Mouse (Mus musculus) hindbrain, postnatal 0 days (tissue): ENCODE measurements at regions not wholly inside any gene's neighbourhood (a gene's known extent, or its start where the extent isn't known, plus 50 kb on each side); places are given as distances from the start of the nearest gene placed in this dataset.

Experiments
- ATAC-seq: fragments of 200-750 bp; cut with Nextera tagmentation; 2 replicates; pipeline ENCODE4 v1.8.0; 2017; ENCODE audit warnings: mild to moderate bottlenecking, moderate TSS enrichment, moderate library complexity
- DNase-seq: peaks from one replicate; pipeline ENCODE4 v3.0.0-alpha.2; 2015; ENCODE audit warnings: low spot score
- H3K27ac ChIP-seq: fragments of 300-500 bp; sonication (generic); 2 replicates; pipeline ENCODE4 v1.5.1; 2014; ENCODE audit warnings: mild to moderate bottlenecking
- H3K27me3 ChIP-seq: fragments of 300-500 bp; sonication (generic); 2 replicates; pipeline ENCODE4 v1.6.1; 2014; ENCODE audit warnings: low read length, mixed read lengths; ENCODE audit not compliant: insufficient read depth
- H3K36me3 ChIP-seq: fragments of 300-500 bp; sonication (generic); 2 replicates; pipeline ENCODE4 v1.6.1; 2014; ENCODE audit warnings: low read length, mixed read lengths; ENCODE audit not compliant: insufficient read depth
- H3K4me1 ChIP-seq: fragments of 300-500 bp; sonication (generic); 2 replicates; pipeline ENCODE4 v1.6.1; 2014; ENCODE audit warnings: antibody characterized with exemption, low read length, mixed read lengths; ENCODE audit not compliant: insufficient read depth
- H3K4me2 ChIP-seq: fragments of 300-500 bp; sonication (generic); 2 replicates; pipeline ENCODE4 v1.6.1; 2014; ENCODE audit warnings: low read depth, mild to moderate bottlenecking, low read length, moderate library complexity, mixed read lengths
- H3K4me3 ChIP-seq: fragments of 300-500 bp; sonication (generic); 2 replicates; pipeline ENCODE4 v1.5.1; 2014; ENCODE audit warnings: low read length
- H3K9ac ChIP-seq: fragments of 300-500 bp; sonication (generic); replicated peaks from 2 replicates; pipeline ENCODE4 v1.6.1; 2014; ENCODE audit warnings: mild to moderate bottlenecking, low read length, moderate library complexity, mixed read lengths
- H3K9me3 ChIP-seq: fragments of 300-500 bp; sonication (generic); 2 replicates; pipeline ENCODE4 v1.6.1; 2016; ENCODE audit warnings: low read length, mixed read lengths
- CTCF ChIP-seq: IDR thresholded peaks from 2 replicates; pipeline ENCODE4 v1.5.1; 2016; ENCODE audit warnings: antibody characterized with exemption, control low read depth, low read depth
- WGBS: fragments of 180-500 bp; shearing (Covaris S2); extraction: QIAGEN DNeasy Blood & Tissue Kit; methylation state at CpG from one replicate; pipeline ENCODE4 v1.1.7; 2014; 5-methylcytosine and 5-hydroxymethylcytosine counted together

DNA sequence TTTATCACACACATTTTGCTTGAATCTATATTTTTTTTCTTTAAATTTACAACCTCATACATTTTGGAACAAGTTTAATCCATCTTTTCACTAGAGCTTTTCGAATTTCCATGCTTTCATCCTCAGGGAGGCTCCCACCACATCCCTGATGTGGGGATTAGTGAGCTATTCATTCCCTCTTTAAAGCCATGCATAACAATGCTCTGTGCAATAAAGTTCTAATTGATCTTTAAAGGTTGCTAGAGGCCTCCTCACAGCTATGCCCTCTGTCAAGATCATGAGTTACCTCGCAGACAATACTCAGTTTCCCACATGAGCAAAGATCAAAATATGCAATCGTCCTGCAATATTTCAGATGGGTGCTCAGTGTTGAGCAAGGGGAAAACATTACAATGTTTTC is 234.5 kb upstream of the Adamts5 start:
- Histone ChIP-seq H3K9me3 (no peaks in the 10 kb centered on the region), H3K27ac (no peak overlapping the region), H3K4me1 (no peaks in the 10 kb centered on the region), H3K27me3 (no peaks in the 10 kb centered on the region), H3K9ac (no peak overlapping the region), H3K36me3 (no peaks in the 10 kb centered on the region), H3K4me2 (no peak overlapping the region), H3K4me3 (no peak overlapping the region)
- no peak for TF ChIP-seq CTCF
- DNase-seq (no peak), ATAC-seq (no peak)
- 36% methylated on average over 3 of the region's 3 CpGs for WGBS

GRCm38 (mm10) chr16:86127391-86127790 is 225.8 kb upstream of the Adamts5 start:
- 82% methylated on average over 4 of the region's 4 CpGs for WGBS

DNA sequence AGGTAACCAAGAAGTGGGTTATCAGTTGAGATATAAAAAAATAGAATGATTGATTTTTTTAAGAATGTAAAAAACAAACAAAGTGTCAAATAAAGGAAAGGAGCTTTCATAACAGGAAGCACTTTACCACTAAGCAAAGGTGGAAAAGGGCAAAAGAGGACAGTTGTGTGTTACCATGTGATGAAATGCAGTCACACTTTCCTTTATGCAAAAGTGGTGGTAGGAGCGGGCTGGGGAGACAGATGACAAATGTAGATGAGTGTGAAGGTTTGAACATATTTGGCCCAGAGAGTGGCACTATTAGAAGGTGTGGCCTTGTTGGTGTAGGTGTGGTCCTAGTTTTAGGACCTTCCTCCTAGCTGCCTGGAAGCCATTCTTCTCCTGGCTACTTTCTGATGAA is 222.6 kb upstream of the Adamts5 start:
- no peak overlapping the region for H3K27ac ChIP-seq
- H3K9me3 ChIP-seq = no peaks in the 10 kb centered on the region
- no peaks in the 10 kb centered on the region for H3K36me3 ChIP-seq
- no peak overlapping the region for H3K4me3 ChIP-seq
- no peak for DNase-seq
- no peaks in the 10 kb centered on the region for H3K4me1 ChIP-seq
- ATAC-seq = no peak
- no peak for TF ChIP-seq CTCF
- H3K27me3 ChIP-seq = no peaks in the 10 kb centered on the region
- H3K4me2 ChIP-seq = no peak overlapping the region
- no peak overlapping the region for H3K9ac ChIP-seq
- 97% methylated on average over 1 of the region's 1 CpGs for WGBS

More at GRCm38 (mm10) chr16:86127391-86127790, 225.8 kb upstream of the Adamts5 start:
- no peak overlapping the region for H3K27ac ChIP-seq
- no peak overlapping the region for H3K4me2 ChIP-seq
- no peak for TF ChIP-seq CTCF
- no peaks in the 10 kb centered on the region for H3K27me3 ChIP-seq
- H3K9ac ChIP-seq = no peak overlapping the region
- no peaks in the 10 kb centered on the region for H3K9me3 ChIP-seq
- ATAC-seq (no peak), DNase-seq (no peak)
- H3K4me3 ChIP-seq = no peak overlapping the region
- H3K4me1 ChIP-seq = no peaks in the 10 kb centered on the region
- no peaks in the 10 kb centered on the region for H3K36me3 ChIP-seq

DNA sequence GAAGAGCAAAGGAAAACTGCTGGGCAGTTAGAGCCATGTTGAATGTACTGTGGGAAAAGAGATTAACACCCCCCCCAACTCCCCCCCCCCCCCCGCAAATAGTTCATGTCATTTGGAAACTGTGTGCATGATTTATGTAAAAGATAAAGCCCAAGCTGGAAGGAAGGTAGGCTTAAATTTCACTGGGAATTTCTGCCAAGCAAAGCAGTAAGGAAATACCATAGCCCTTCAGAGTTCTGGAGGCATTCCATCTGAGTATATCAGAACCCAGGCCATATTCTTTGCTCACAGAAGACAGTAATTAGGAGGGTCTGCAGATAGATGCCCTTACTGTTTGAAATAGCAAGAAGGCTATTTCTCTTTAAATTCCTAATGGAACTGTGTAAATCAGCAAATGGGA is 221.3 kb upstream of the Adamts5 start:
- no peak for TF ChIP-seq CTCF
- H3K9ac ChIP-seq = no peak overlapping the region
- H3K9me3 ChIP-seq = no peaks in the 10 kb centered on the region
- ATAC-seq (no peak), DNase-seq (no peak)
- H3K4me3 ChIP-seq = no peak overlapping the region
- H3K4me2 ChIP-seq = no peak overlapping the region
- H3K36me3 ChIP-seq = no peaks in the 10 kb centered on the region
- no peak overlapping the region for H3K27ac ChIP-seq
- no peaks in the 10 kb centered on the region for H3K4me1 ChIP-seq
- WGBS = 83% methylated on average over 1 of the region's 1 CpGs
- no peaks in the 10 kb centered on the region for H3K27me3 ChIP-seq

DNA sequence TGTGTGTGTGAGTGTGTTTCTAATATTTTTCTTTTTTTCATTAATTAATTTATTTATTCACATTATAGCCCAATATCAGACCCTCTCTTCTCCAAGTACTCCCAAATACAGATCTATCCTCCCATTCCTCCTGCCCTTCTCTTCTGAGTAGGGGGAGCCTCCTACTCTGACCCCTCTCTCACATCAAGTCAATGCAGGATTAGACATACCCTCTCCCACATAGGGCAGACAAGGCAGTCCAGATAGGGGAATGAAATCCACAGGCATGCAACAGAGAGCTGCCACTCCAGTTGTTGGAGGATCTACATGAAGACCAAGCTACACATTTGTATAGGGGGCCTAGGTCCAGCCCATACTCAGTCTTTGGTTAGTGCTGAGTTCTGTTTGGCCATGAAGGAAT is 216.3 kb upstream of the Adamts5 start:
- H3K4me3 ChIP-seq = no peak overlapping the region
- H3K27me3 ChIP-seq = no peaks in the 10 kb centered on the region
- no peaks in the 10 kb centered on the region for H3K36me3 ChIP-seq
- H3K4me2 ChIP-seq = no peak overlapping the region
- ATAC-seq (no peak), DNase-seq (no peak)
- no peak overlapping the region for H3K27ac ChIP-seq
- H3K9ac ChIP-seq = no peak overlapping the region
- H3K4me1 ChIP-seq = no peaks in the 10 kb centered on the region
- TF ChIP-seq CTCF = no peak
- H3K9me3 ChIP-seq = no peaks in the 10 kb centered on the region

DNA sequence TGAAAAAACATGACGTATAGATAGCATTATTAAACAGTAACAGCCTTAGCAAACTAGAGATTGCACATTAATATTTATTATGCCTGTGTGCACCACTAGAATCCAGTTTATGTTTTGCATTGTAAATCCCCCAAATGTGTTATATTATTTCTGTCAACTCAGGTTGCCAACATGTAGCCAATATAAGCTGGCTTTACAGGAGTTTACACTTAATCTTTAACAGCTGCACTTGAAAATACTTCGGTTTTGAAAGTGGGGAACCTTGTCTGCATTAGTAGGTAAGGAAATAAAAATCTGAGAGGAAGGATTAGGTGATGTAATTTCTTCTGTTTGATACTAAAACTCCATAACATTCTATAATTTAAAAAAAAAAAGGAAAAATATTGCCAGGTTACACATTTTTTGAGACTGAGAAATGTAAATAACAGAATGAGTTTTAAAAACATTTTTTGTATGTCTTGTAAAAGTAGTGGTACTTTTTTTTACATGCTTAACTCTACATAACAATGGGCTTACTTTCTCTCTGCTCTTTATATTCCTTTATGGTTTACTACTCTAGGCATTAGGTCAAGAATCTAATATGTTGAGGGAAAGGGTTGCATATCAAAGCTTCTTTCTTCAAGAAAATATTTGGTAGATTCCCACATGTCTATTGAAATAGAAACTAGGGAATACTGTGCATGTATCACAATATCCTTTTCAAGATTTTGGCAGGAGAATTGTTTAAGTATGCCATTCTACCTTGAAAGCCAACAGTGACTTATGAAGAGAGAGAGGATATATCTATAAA is 214.2 kb upstream of the Adamts5 start:
- Histone ChIP-seq H3K4me3 (no peak overlapping the region), H3K4me2 (no peak overlapping the region), H3K9me3 (no peaks in the 10 kb centered on the region), H3K4me1 (no peaks in the 10 kb centered on the region), H3K36me3 (no peaks in the 10 kb centered on the region), H3K9ac (no peak overlapping the region), H3K27ac (no peak overlapping the region), H3K27me3 (no peaks in the 10 kb centered on the region)
- no peak for ATAC-seq
- no peak for TF ChIP-seq CTCF
- 73% methylated on average over 2 of the region's 2 CpGs for WGBS
- no peak for DNase-seq

DNA sequence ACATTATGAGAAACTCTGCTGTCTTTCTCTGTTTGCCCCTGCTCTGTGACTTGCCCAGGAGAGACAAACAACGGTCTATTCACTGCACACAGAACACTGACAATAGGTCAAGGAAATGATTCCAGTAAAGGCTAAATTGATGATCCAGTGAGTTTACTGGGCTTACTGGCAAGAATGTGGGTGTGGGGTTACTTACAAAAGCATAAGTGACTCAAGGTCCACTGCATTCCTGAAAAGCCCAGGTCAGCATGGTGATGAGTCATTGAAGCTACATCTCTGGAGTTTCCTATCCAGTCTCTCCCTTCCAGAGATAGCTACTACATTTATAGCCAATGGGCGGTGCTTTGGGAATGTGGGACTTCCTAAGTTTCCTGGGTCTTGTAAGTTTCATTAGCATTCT is 192.8 kb upstream of the Adamts5 start:
- Histone ChIP-seq H3K4me3 (no peak overlapping the region), H3K4me2 (no peak overlapping the region), H3K36me3 (no peaks in the 10 kb centered on the region), H3K27me3 (no peaks in the 10 kb centered on the region), H3K27ac (no peak overlapping the region), H3K4me1 (no peaks in the 10 kb centered on the region), H3K9ac (no peak overlapping the region), H3K9me3 (no peaks in the 10 kb centered on the region)
- DNase-seq = no peak
- WGBS = 84% methylated on average over 2 of the region's 2 CpGs
- no peak for TF ChIP-seq CTCF
- no peak for ATAC-seq
